Comparison of ENCODE assay signal across 10 mouse cellular contexts in the genomic region with DNA sequence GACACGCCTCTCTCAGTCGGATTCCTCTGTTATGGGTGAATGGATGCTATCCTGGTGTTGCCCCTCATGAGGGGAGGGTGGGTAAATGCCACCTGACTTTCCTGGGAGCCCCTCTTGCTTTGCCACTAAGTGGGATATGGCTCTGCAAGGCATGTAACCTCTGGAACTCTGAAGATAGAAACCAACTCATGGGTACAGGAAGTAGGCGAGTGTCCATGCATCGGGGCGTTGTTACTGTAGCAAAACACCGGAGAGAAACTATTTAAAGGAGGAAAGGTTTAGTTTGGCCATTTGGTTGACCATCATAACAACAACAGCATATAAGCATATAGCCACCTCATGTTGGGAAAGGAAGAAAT. TPM values are rescaled to one million over a fixed set of nuclear protein-coding genes. Genes with fewer than 3 reads are reported as not detected.
DNase-seq lines count a peak whose midpoint lies in the region; ATAC-seq and TF ChIP-seq lines count a peak whose summit lies in the region.
"Had no signal": no experiment of that assay in that cellular context is flagged by ENCODE, and none has a peak within 500 bp of the region (broad histone marks: within the 10 kb centered on the region; RNA-seq: fewer than 3 reads in every experiment).

No protein-coding gene starts in this region.

- intact Hi-C loops in heart, postnatal 25 days (cut with DNase I), result loop anchor here (5.0 to 10.0 kb wide), 5 partner anchors 62 to 357 kb away; a partner anchor contains a TSS

- no peaks in the 10 kb centered on the region for H3K27me3 ChIP-seq in heart, embryonic 11.5 days (ENCODE audit: control insufficient read depth, insufficient read depth, low read length)
- no peaks in the 10 kb centered on the region for H3K27me3 ChIP-seq in heart, postnatal 0 days (ENCODE audit: control insufficient read depth, insufficient read depth, low read length)

- peaks cover 10% of the 10 kb centered on the region; the same call in 1 of the 2 replicates for H3K4me1 ChIP-seq in heart, embryonic 11.5 days (ENCODE audit: control insufficient read depth, insufficient read depth, low read length)
- H3K4me1 ChIP-seq in ES-E14 (ENCODE audit: control insufficient read depth in 2 of 2, insufficient read depth in 2 of 2, low read length in 2 of 2, poor library complexity in 1 of 2), result peaks cover 0 to 7% of the 10 kb centered on the region in 2 experiments; a peak in 1 of 4 replicates
- no peaks in the 10 kb centered on the region for H3K4me1 ChIP-seq in heart, postnatal 0 days (ENCODE audit: control insufficient read depth, insufficient read depth)

- H3K36me3 ChIP-seq in heart, embryonic 11.5 days (ENCODE audit: control insufficient read depth, insufficient read depth, low read length), result no peaks in the 10 kb centered on the region
- H3K36me3 ChIP-seq in ES-E14 (ENCODE audit: control insufficient read depth, insufficient read depth, low read length, poor library complexity, severe bottlenecking) (no peaks in the 10 kb centered on the region; the same call in 1 of the 2 replicates), macrophage (ENCODE audit: inconsistent target) (no peaks in the 10 kb centered on the region)
- no peaks in the 10 kb centered on the region for H3K36me3 ChIP-seq in heart, postnatal 0 days (replicated peaks; ENCODE audit: control insufficient read depth, insufficient read depth, low read length)

- H3K27ac ChIP-seq in heart, embryonic 11.5 days (ENCODE audit: low read depth, low read length), result no peak overlapping the region; the same call in 1 of the 2 replicates
- no peak overlapping the region for H3K27ac ChIP-seq in ES-E14 (ENCODE audit: insufficient read depth, low read depth, low read length, poor library complexity, severe bottlenecking)
- H3K27ac ChIP-seq in heart, postnatal 0 days (ENCODE audit: low read depth), result no peak overlapping the region
- H3K27ac ChIP-seq in macrophage, result peak overlapping the region; percentile 60

- in situ Hi-C loops in ES-E14 (cut with MboI; ENCODE audit: low sequenced_read_pairs in 2 of 2, unreplicated experiment in 2 of 2), result no loop called here

- peak overlapping the region; percentile 70 for H3K4me3 ChIP-seq in heart, embryonic 11.5 days (ENCODE audit: low read depth, low read length)
- H3K4me3 ChIP-seq in ES-E14 (ENCODE audit: insufficient read depth in 1 of 2, low read depth in 1 of 2, low read length in 2 of 2, poor library complexity in 1 of 2, severe bottlenecking in 1 of 2), result peak overlapping the region; percentile 62 to 76; a peak in 3 of 4 replicates
- H3K4me3 ChIP-seq in heart, postnatal 0 days (ENCODE audit: low read depth, low read length), result peak overlapping the region; percentile 46
- peak overlapping the region; percentile 37 for H3K4me3 ChIP-seq in macrophage (ENCODE audit: inconsistent target)

- 70% methylated on average over 6 of the region's 6 CpGs for WGBS in heart, embryonic 11.5 days (ENCODE audit: insufficient replicate concordance)
- 78% methylated on average over 6 of the region's 6 CpGs for WGBS in heart, postnatal 0 days
- 71% methylated on average over 6 of the region's 6 CpGs for WGBS in macrophage (ENCODE audit: missing documents)

- TF ChIP-seq EP300 in heart, postnatal 0 days (IDR thresholded peaks at IDR 0.05; ENCODE audit: low read depth), result no peak

- no peak for DNase-seq in heart, postnatal 25 days (ENCODE audit: low spot score)
- DNase-seq in ES-E14 (ENCODE audit: low read depth, low spot score), result no peak
- no peak for DNase-seq in heart, postnatal 0 days (ENCODE audit: low spot score)
- no peak for DNase-seq in retina, embryonic 14.5 days (ENCODE audit: low spot score)
- DNase-seq in embryo, embryonic 11 days, result no peak
- no peak for DNase-seq in urinary bladder, postnatal 10 days (ENCODE audit: low spot score)

- H3K9me3 ChIP-seq in heart, embryonic 11.5 days (replicated peaks; ENCODE audit: control insufficient read depth, low read length), result no peaks in the 10 kb centered on the region
- no peaks in the 10 kb centered on the region for H3K9me3 ChIP-seq in ES-E14 (ENCODE audit: control insufficient read depth, insufficient read depth, low read depth, low read length)
- H3K9me3 ChIP-seq in heart, postnatal 0 days (replicated peaks; ENCODE audit: control insufficient read depth, low read length), result no peaks in the 10 kb centered on the region

- H3K4me2 ChIP-seq in heart, embryonic 11.5 days, result peak overlapping the region; percentile 66
- H3K4me2 ChIP-seq in heart, postnatal 0 days (ENCODE audit: low read depth, low read length), result peak overlapping the region; percentile 64

- no peak for ATAC-seq in heart, embryonic 11.5 days (replicated peaks; ENCODE audit: insufficient number of reproducible peaks, low FRiP score, low TSS enrichment)
- no peak for ATAC-seq in heart, postnatal 0 days (ENCODE audit: insufficient read depth, low read depth)

- H3K9ac ChIP-seq in heart, embryonic 11.5 days (ENCODE audit: low read depth, low read length), result peak overlapping the region; percentile 69
- peak overlapping the region; percentile 57; the same call in 1 of the 2 replicates for H3K9ac ChIP-seq in ES-E14 (ENCODE audit: insufficient read depth, low read depth, low read length, poor library complexity, severe bottlenecking)
- H3K9ac ChIP-seq in heart, postnatal 0 days (replicated peaks; ENCODE audit: low read depth, low read length), result no peak overlapping the region

- no peaks in the 10 kb centered on the region for H3K79me2 ChIP-seq in macrophage (ENCODE audit: inconsistent target)

- 0 out of 2 replicates have a peak, but pooled peaks have one; percentile 9 for TF ChIP-seq CTCF in heart, postnatal 0 days (IDR thresholded peaks at IDR 0.05; ENCODE audit: low read depth)

TF ChIP-seq in ES-E14, 5 proteins besides CTCF, POLR2A, EP300 and RAD21:
- TF ChIP-seq ZNF384 (IDR thresholded peaks at IDR 0.05; ENCODE audit: low read depth, low read length), result no peak
- TF ChIP-seq ZC3H11A (IDR thresholded peaks at IDR 0.05; ENCODE audit: borderline replicate concordance, low read depth, low read length), result no peak
- no peak for TF ChIP-seq MAFK (IDR thresholded peaks at IDR 0.05; ENCODE audit: insufficient read depth, low read depth, low read length)
- TF ChIP-seq HCFC1 (IDR thresholded peaks at IDR 0.05; ENCODE audit: borderline replicate concordance, insufficient read depth, low read length), result no peak
- TF ChIP-seq CHD2 (IDR thresholded peaks at IDR 0.05; ENCODE audit: low read depth, low read length), result no peak

RNA-seq across cellular contexts. Expression of a gene that starts 1.0 kb away (rescaled TPM):
- polyA plus RNA-seq in heart, embryonic 11.5 days (2014; fragmentation: Nextera tagmentation; extraction: Ambion mirVana), result 42.1 and 48.2 TPM in 2 replicates
- 10 to 100 TPM; 10.2 to 11.2 TPM for total RNA-seq in heart, postnatal 25 days (2021)
- total RNA-seq in ES-E14 (2012; rRNA removed), result 12.6 and 12.8 TPM in 2 replicates
- total RNA-seq in heart, postnatal 0 days (2014; rRNA removed; ENCODE audit: low replicate concordance), result 14.7 and 18.6 TPM in 2 replicates
- polyA plus RNA-seq in heart, postnatal 0 days (2015; fragmentation: Nextera tagmentation; extraction: Ambion mirVana), result 33.5 and 34.7 TPM in 2 replicates
- total RNA-seq in macrophage (2018; cell fraction: chromatin; rRNA removed), result 10 to 100 TPM in 2 of 26 experiments, 1 to 10 TPM in 20, under 1 TPM in 1, not detected in 3; 0.41 to 12.5 (median 4.6) TPM
- total RNA-seq in macrophage (2018; cell fraction: cytosol; rRNA removed), result 10 to 100 TPM; 10.7 to 19.4 (median 15.1) TPM
- total RNA-seq in macrophage (2018; cell fraction: nucleus; rRNA removed), result 10 to 100 TPM in 1 of 26 experiments, 1 to 10 TPM in 25; 1.8 to 10.8 (median 5.5) TPM
- 12.6 to 19.9 TPM (median 13.4 TPM) in 3 replicates for polyA plus RNA-seq in macrophage (2018)

RNA-seq across cellular contexts. Expression of a gene that starts 31.3 kb away (rescaled TPM):
- 0.31 and 0.50 TPM in 2 replicates for polyA plus RNA-seq in heart, embryonic 11.5 days (2014; fragmentation: Nextera tagmentation; extraction: Ambion mirVana)
- total RNA-seq in heart, postnatal 25 days (2021), result under 1 TPM; 0.64 to 0.91 TPM
- total RNA-seq in ES-E14 (2012; rRNA removed), result not detected in 2 replicates
- not detected in 2 replicates for total RNA-seq in heart, postnatal 0 days (2014; rRNA removed; ENCODE audit: low replicate concordance)
- 1.9 and 2.1 TPM in 2 replicates for polyA plus RNA-seq in heart, postnatal 0 days (2015; fragmentation: Nextera tagmentation; extraction: Ambion mirVana)
- not detected for total RNA-seq in macrophage (2018; cell fraction: chromatin; rRNA removed)
- total RNA-seq in macrophage (2018; cell fraction: cytosol; rRNA removed), result not detected
- not detected for total RNA-seq in macrophage (2018; cell fraction: nucleus; rRNA removed)
- polyA plus RNA-seq in macrophage (2018), result not detected in 3 replicates
- total RNA-seq: common myeloid progenitor, adult 5-6 weeks had no signal
- polyA plus RNA-seq: CD4-positive, CD25-positive, alpha-beta regulatory T cell, adult 4 months had no signal

RNA-seq across cellular contexts. Expression of a gene that starts 55.0 kb away (rescaled TPM):
- 0.06 and 0.10 TPM in 2 replicates for polyA plus RNA-seq in heart, embryonic 11.5 days (2014; fragmentation: Nextera tagmentation; extraction: Ambion mirVana)
- not detected for total RNA-seq in heart, postnatal 25 days (2021)
- total RNA-seq in ES-E14 (2012; rRNA removed), result not detected in 2 replicates
- total RNA-seq in heart, postnatal 0 days (2014; rRNA removed; ENCODE audit: low replicate concordance), result not detected in 2 replicates
- polyA plus RNA-seq in heart, postnatal 0 days (2015; fragmentation: Nextera tagmentation; extraction: Ambion mirVana), result not detected in 2 replicates
- not detected for total RNA-seq in macrophage (2018; cell fraction: chromatin; rRNA removed)
- total RNA-seq in macrophage (2018; cell fraction: cytosol; rRNA removed), result not detected
- not detected for total RNA-seq in macrophage (2018; cell fraction: nucleus; rRNA removed)
- polyA plus RNA-seq in macrophage (2018), result not detected in 3 replicates
- total RNA-seq: common myeloid progenitor, adult 5-6 weeks had no signal
- polyA plus RNA-seq: CD4-positive, CD25-positive, alpha-beta regulatory T cell, adult 4 months had no signal
